Comparison of ENCODE assay signal across 8 mouse cellular contexts in the genomic region with DNA sequence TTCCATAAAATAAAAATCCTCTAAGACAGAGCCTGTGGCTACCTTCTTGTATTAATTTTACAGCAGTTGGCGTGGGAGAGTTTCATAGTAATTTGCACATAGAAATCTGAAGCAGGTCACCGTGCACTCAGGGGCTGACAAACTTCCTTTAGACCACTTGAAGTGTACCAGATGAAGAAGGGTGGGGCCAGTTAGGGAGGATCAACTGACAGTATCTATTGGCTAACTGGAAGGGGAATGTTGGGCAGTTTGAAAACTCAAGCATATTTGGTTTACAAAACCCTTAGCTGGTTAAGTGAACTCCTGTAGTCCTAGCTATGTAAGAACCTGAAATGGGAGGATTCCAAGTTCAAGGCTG. TPM values are rescaled to one million over a fixed set of nuclear protein-coding genes. Genes with fewer than 3 reads are reported as not detected.
DNase-seq lines count a peak whose midpoint lies in the region; ATAC-seq and TF ChIP-seq lines count a peak whose summit lies in the region.

No protein-coding gene starts in this region.

- DNase-seq in heart, adult 11 months = no peak
- peak; percentile 72 for DNase-seq in MEL (ENCODE audit: low read depth, low spot score)
- DNase-seq in forebrain, postnatal 0 days = no peak
- DNase-seq in liver, postnatal 0 days = no peak
- DNase-seq in cerebellum, adult 11-12 months = no peak
- no peak for DNase-seq in adrenal gland, postnatal 25 days
- DNase-seq in gastrocnemius, adult 18-20 months (ENCODE audit: low spot score) = no peak

- H3K36me3 ChIP-seq in heart, embryonic 13.5 days = peaks cover 15% of the 10 kb centered on the region
- H3K36me3 ChIP-seq in MEL (ENCODE audit: control insufficient read depth in 1 of 2, insufficient read depth in 2 of 2, low read length in 2 of 2) = peaks cover 8 to 20% of the 10 kb centered on the region in 2 experiments
- peaks cover 5% of the 10 kb centered on the region for H3K36me3 ChIP-seq in forebrain, postnatal 0 days (ENCODE audit: insufficient read depth)
- peaks cover 9% of the 10 kb centered on the region for H3K36me3 ChIP-seq in liver, postnatal 0 days (replicated peaks; ENCODE audit: insufficient read depth, low read length)

- H3K27me3 ChIP-seq in heart, embryonic 13.5 days (replicated peaks) = no peaks in the 10 kb centered on the region
- peaks cover 0 to 2% of the 10 kb centered on the region in 2 experiments; a peak in 2 of 4 replicates for H3K27me3 ChIP-seq in MEL (ENCODE audit: control insufficient read depth in 1 of 2, insufficient read depth in 2 of 2, low read length in 2 of 2)
- H3K27me3 ChIP-seq in forebrain, postnatal 0 days (ENCODE audit: insufficient read depth, low read length) = no peaks in the 10 kb centered on the region
- H3K27me3 ChIP-seq in liver, postnatal 0 days (ENCODE audit: insufficient read depth, low read length) = no peaks in the 10 kb centered on the region

- 0 out of 4 replicates have a peak, but pooled peaks of 1 of the 2 experiments have one; percentile 15 for TF ChIP-seq EP300 in MEL (IDR thresholded peaks at IDR 0.05; ENCODE audit: low read depth in 1 of 2, low read length in 2 of 2)
- no peak for TF ChIP-seq EP300 in liver, postnatal 0 days (IDR thresholded peaks at IDR 0.05; ENCODE audit: low read depth)

- peak overlapping the region; percentile 69 for H3K27ac ChIP-seq in heart, embryonic 13.5 days (replicated peaks)
- peak overlapping the region; percentile 83 for H3K27ac ChIP-seq in MEL (ENCODE audit: control insufficient read depth, low read depth, low read length)
- H3K27ac ChIP-seq in forebrain, postnatal 0 days (ENCODE audit: low read depth, low read length) = peak overlapping the region; percentile 70; the same call in 1 of the 2 replicates
- peak overlapping the region; percentile 73 for H3K27ac ChIP-seq in liver, postnatal 0 days (ENCODE audit: low read depth)

- H3K9me3 ChIP-seq in heart, embryonic 13.5 days = no peaks in the 10 kb centered on the region
- H3K9me3 ChIP-seq in MEL (replicated peaks; ENCODE audit: insufficient read depth, low read length) = no peaks in the 10 kb centered on the region
- no peaks in the 10 kb centered on the region for H3K9me3 ChIP-seq in forebrain, postnatal 0 days (ENCODE audit: low read length)
- H3K9me3 ChIP-seq in liver, postnatal 0 days (ENCODE audit: low read length) = no peaks in the 10 kb centered on the region

- H3K4me3 ChIP-seq in heart, embryonic 13.5 days = peak overlapping the region; percentile 83
- H3K4me3 ChIP-seq in MEL (ENCODE audit: control insufficient read depth in 1 of 2, insufficient read depth in 1 of 2, low read depth in 2 of 2, low read length in 2 of 2) = peak overlapping the region; percentile 55 to 95
- peak overlapping the region; percentile 92 for H3K4me3 ChIP-seq in forebrain, postnatal 0 days (ENCODE audit: low read depth, low read length)
- peak overlapping the region; percentile 89 for H3K4me3 ChIP-seq in liver, postnatal 0 days (ENCODE audit: low read depth, low read length)

- 50% methylated on average over 2 of the region's 2 CpGs for WGBS in heart, embryonic 13.5 days
- 64% methylated on average over 2 of the region's 2 CpGs for WGBS in forebrain, postnatal 0 days
- WGBS in liver, postnatal 0 days (ENCODE audit: insufficient replicate concordance) = 22% methylated on average over 2 of the region's 2 CpGs

- no peak for TF ChIP-seq RAD21 in MEL (IDR thresholded peaks at IDR 0.05; ENCODE audit: low read depth, low read length)

- peaks cover 34% of the 10 kb centered on the region for H3K79me2 ChIP-seq in MEL (ENCODE audit: control insufficient read depth, insufficient read depth, low read length, poor library complexity)

- TF ChIP-seq CTCF in MEL (IDR thresholded peaks at IDR 0.05 in 2 of 3, conservative IDR thresholded peaks at IDR 0.05 in 1 of 3; ENCODE audit: control insufficient read depth in 1 of 3, insufficient read depth in 1 of 3, low read depth in 2 of 3, low read length in 3 of 3, poor library complexity in 1 of 3, severe bottlenecking in 1 of 3) = no peak
- no peak for TF ChIP-seq CTCF in forebrain, postnatal 0 days (IDR thresholded peaks at IDR 0.05; ENCODE audit: low read depth)
- TF ChIP-seq CTCF in liver, postnatal 0 days (IDR thresholded peaks at IDR 0.05; ENCODE audit: low read depth) = no peak

- no peak for TF ChIP-seq POLR2A in MEL (IDR thresholded peaks at IDR 0.05; ENCODE audit: control insufficient read depth in 1 of 2, insufficient read depth in 1 of 2, low read depth in 1 of 2, low read length in 2 of 2, poor library complexity in 1 of 2)

- H3K9ac ChIP-seq in heart, embryonic 13.5 days = peak overlapping the region; percentile 94
- peak overlapping the region; percentile 95 for H3K9ac ChIP-seq in MEL (ENCODE audit: control insufficient read depth, low read depth, low read length, poor library complexity, severe bottlenecking)
- H3K9ac ChIP-seq in forebrain, postnatal 0 days = peak overlapping the region; percentile 79
- H3K9ac ChIP-seq in liver, postnatal 0 days (replicated peaks) = peak overlapping the region; percentile 76

- no peak for ATAC-seq in heart, embryonic 13.5 days (ENCODE audit: extremely low read depth, insufficient number of reproducible peaks, low FRiP score, low TSS enrichment)
- no peak for ATAC-seq in forebrain, postnatal 0 days
- ATAC-seq in liver, postnatal 0 days = peak; percentile 48; the same call in 1 of the 2 replicates

- peaks cover 17% of the 10 kb centered on the region for H3K4me1 ChIP-seq in heart, embryonic 13.5 days
- H3K4me1 ChIP-seq in MEL (ENCODE audit: control insufficient read depth in 1 of 2, insufficient read depth in 2 of 2, low read length in 2 of 2) = peaks cover 5 to 10% of the 10 kb centered on the region in 2 experiments
- H3K4me1 ChIP-seq in forebrain, postnatal 0 days (ENCODE audit: insufficient read depth) = peaks cover 8% of the 10 kb centered on the region; the same call in 1 of the 2 replicates
- peaks cover 15% of the 10 kb centered on the region for H3K4me1 ChIP-seq in liver, postnatal 0 days (ENCODE audit: insufficient read depth)

- peak overlapping the region; percentile 84 for H3K4me2 ChIP-seq in heart, embryonic 13.5 days
- peak overlapping the region; percentile 87 for H3K4me2 ChIP-seq in forebrain, postnatal 0 days (ENCODE audit: low read depth)
- H3K4me2 ChIP-seq in liver, postnatal 0 days (ENCODE audit: low read depth, low read length) = peak overlapping the region; percentile 91

TF ChIP-seq in MEL, 35 proteins besides CTCF, POLR2A, EP300 and RAD21:
- TF ChIP-seq CHD1 (IDR thresholded peaks at IDR 0.05; ENCODE audit: low read depth, low read length) (0 out of 2 replicates have a peak, but pooled peaks have one; percentile 13), SIN3A (IDR thresholded peaks at IDR 0.05; ENCODE audit: low read length) (0 out of 2 replicates have a peak, but pooled peaks have one; percentile 36), MAZ (IDR thresholded peaks at IDR 0.05; ENCODE audit: low read depth, low read length) (peak; percentile 38; the same call in 1 of the 2 replicates), MYB (IDR thresholded peaks at IDR 0.05; ENCODE audit: low read depth, low read length) (no peak), SMC3 (IDR thresholded peaks at IDR 0.05; ENCODE audit: low read depth, low read length) (no peak)

RNA-seq across cellular contexts. Expression of a gene that starts 0.4 kb away (rescaled TPM):
- polyA plus RNA-seq in heart, embryonic 13.5 days (2015; fragmentation: Nextera tagmentation; extraction: Ambion mirVana) = 32.9 and 33.4 TPM in 2 replicates
- total RNA-seq in MEL (2012; rRNA removed) = 125 and 132 TPM in 2 replicates
- polyA plus RNA-seq in MEL (2012; ENCODE audit: insufficient read depth in 1 of 2, insufficient read length in 2 of 2, low read depth in 1 of 2, low replicate concordance in 2 of 2, missing spikeins in 1 of 2) = 100 to 1,000 TPM in 1 of 2 experiments, not detected in 1; 109 TPM
- 26.3 and 28.3 TPM in 2 replicates for total RNA-seq in forebrain, postnatal 0 days (2014; rRNA removed)
- 22.9 and 24.7 TPM in 2 replicates for polyA plus RNA-seq in forebrain, postnatal 0 days (2015; fragmentation: Nextera tagmentation; extraction: Ambion mirVana)
- polyA plus RNA-seq in liver, postnatal 0 days (2015; fragmentation: Nextera tagmentation; extraction: Ambion mirVana) = 16.7 and 18.6 TPM in 2 replicates
- 48.2 and 55.5 TPM in 2 replicates for total RNA-seq in adrenal gland, postnatal 25 days (2021)
- 1 to 10 TPM; 5.8 to 6.8 TPM for total RNA-seq in gastrocnemius, adult 18-20 months (2021)
